Mouse (Mus musculus): ENCODE measurements around the gene Ntn5.

Gene Ntn5

DNA sequence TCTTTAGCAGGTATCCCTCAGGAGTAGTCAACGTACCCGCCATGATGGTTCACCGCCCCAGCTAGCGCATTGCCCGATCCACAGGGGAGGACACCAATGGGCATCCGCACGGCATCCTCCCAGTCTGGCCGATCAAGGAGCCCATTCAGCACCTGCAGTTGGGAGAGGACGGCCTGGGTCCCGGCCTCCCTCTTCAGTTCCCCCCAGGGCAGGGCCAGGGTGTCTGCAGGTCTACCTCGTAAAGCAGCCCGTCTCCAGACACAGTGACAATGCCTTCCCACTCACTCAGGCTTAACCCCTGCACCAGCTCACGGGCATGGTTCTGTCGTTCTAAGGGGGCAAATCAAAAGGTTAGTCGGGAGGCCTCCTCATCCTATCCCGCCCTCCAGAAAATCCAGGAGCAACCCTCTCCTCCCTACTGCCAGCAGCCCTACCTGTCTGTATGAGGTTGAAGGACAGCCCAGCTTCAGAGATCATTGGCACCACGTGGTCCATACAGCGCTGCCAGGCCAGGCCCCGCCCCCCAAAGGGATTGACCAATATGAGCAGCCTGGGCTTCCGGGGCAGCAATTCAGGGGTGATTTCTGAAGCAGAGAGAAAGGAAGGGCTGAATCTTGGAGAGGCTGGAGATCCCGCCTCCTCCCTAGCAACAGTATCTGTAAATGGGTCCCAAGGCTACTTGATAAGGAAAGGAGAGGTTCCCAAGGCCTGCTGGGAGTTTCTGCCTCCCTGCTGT lies 28.4 kb downstream of the Ntn5 start:
- DNase-seq (ENCODE audit: low spot score in 2 of 2) = peak; percentile 74 to 80

GRCm38 (mm10) chr7:45713396-45713795 lies 29.6 kb downstream of the Ntn5 start:
- peak in 1 of 2 experiments; percentile 19 for DNase-seq (ENCODE audit: low spot score in 2 of 2)

- peak in 1 of 2 experiments; percentile 13 for DNase-seq (ENCODE audit: low spot score in 2 of 2)
Measured at GRCm38 (mm10) chr7:45713881-45714520, 30.2 kb downstream of the Ntn5 start.

GRCm38 (mm10) chr7:45714630-45715089 lies 30.8 kb downstream of the Ntn5 start:
- no peak for DNase-seq (ENCODE audit: low spot score in 2 of 2)

- peak; percentile 98 for DNase-seq (ENCODE audit: low spot score in 2 of 2)
Measured at GRCm38 (mm10) chr7:45715090-45715708, 31.4 kb downstream of the Ntn5 start, which contains the start of gene Rpl18. Rpl18 (plus strand) TSS chr7:45715457.

GRCm38 (mm10) chr7:45715741-45716459 lies 32.1 kb downstream of the Ntn5 start:
- DNase-seq (ENCODE audit: low spot score in 2 of 2) = peak; percentile 39 to 55

- DNase-seq (ENCODE audit: low spot score in 2 of 2) = peak in 1 of 2 experiments; percentile 25
Measured at GRCm38 (mm10) chr7:45716460-45716857, 32.6 kb downstream of the Ntn5 start.

DNA sequence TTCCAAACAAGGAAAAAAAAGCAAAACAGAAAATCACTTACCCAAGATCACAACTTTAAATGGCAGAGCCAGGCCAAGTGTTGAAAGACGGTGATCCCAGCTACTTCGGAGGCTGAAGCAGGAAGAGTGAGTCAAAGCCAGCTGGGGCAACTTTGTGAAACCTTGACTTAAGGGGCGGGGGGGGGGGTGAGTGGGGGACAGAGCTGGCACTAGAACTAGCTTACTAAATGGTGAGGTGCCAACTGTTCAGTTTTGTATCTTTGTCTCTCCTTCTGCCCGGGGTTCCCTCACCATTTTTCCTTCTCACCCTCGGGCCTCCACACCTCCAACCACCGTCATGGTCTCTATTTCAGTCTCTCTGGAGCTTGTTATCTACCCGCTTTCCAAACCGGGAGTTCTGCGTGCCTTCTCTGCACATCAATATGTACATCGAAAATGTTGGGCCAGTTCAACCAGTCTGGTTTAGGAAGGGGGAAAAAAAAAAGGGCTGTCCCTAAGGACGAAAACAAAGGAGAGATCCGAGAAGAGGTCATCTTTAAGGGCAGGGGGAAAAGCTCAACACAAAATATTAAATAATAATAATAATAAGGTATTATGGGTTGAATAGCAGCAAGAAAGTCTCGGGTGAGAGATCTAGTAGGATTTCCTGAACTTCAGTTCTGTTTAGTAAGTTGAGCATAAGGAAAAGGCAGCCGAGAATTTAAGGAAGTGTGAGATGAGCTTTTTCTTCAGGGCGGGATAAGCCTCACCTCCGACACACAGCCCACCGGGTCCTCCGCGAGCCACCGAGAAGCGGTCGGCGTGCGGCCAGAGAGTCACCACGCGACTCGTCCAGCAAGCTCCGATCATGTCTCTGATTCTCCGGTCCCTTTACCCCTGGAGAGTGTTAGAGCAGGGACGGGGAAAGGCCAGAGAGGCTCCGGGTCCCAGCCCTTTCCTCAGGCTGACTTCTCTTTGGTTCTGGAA lies 33.4 kb downstream of the Ntn5 start:
- no peak for DNase-seq (ENCODE audit: low spot score in 2 of 2)

- peak; percentile 95 to 98 for DNase-seq (ENCODE audit: low spot score in 2 of 2)
Measured at GRCm38 (mm10) chr7:45717918-45718297, 34.1 kb downstream of the Ntn5 start, which contains the start of gene Sphk2. Sphk2 (minus strand) TSS chr7:45718002.

GRCm38 (mm10) chr7:45718331-45718730 lies 34.5 kb downstream of the Ntn5 start:
- no peak for DNase-seq (ENCODE audit: low spot score in 2 of 2)

- no peak for DNase-seq (ENCODE audit: low spot score in 2 of 2)
Measured at GRCm38 (mm10) chr7:45719180-45719579, 35.4 kb downstream of the Ntn5 start.

GRCm38 (mm10) chr7:45719738-45720412 lies 36.1 kb downstream of the Ntn5 start:
- DNase-seq (ENCODE audit: low spot score in 2 of 2) = no peak

- DNase-seq (ENCODE audit: low spot score in 2 of 2) = no peak
Measured at GRCm38 (mm10) chr7:45720413-45721233, 36.8 kb downstream of the Ntn5 start, which contains the start of gene Fam83e. Fam83e (plus strand) TSS chr7:45721212.

GRCm38 (mm10) chr7:45721234-45721571 lies 37.4 kb downstream of the Ntn5 start:
- no peak for DNase-seq (ENCODE audit: low spot score in 2 of 2)

DNA sequence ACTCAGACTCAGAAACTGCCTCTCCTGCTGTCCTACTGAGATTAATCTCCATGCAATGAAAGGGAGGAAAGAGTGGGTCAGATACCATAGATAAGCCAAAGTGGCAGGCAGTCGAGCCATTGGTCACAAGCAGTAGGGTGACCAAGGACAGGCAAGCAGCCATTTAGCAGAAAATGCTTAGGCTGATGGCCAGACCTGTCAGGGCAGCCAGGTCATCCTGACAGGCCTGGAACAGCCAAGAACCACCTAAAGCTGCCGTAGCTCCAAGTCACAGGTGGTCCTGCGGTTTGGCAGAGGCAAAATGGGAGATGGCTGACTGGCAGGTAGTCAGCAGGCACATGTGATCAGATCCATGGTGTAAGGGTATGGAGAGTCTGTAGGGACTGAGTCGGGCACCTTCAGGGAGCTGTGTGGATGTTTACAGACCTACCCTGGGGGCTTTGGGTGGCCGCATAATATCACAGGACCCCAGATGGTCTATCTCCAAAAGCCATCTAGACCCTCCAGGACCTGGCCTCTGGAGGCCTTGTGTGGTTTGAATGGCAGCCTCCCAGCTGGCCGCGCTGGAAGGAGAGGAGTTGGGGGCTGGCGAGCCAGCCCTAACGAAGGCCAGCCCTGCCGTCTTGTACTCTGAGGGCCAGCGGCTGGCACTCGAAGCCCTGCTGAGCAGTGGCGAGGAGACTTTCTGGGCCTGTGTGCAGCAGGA lies 38.0 kb downstream of the Ntn5 start:
- DNase-seq (ENCODE audit: low spot score in 2 of 2) = peak in 1 of 2 experiments; percentile 16

DNA sequence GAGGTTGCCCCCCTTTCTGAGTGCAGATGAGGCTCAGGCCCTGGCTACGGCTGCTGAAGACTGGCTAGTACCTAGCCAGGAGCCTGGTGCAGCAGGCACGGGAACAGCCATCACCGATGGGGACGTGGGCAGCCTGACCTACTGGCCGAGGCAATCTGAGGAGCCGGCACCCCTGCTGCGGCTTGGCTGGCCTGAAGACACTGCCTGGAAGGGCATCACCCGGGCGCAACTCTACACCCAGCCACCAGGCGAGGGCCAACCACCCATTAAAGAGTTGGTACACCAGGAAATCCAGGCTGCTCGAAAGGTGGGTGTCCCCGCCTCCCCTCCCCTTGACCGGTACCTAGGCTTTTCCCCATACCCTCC lies 38.5 kb downstream of the Ntn5 start:
- no peak for DNase-seq (ENCODE audit: low spot score in 2 of 2)

GRCm38 (mm10) chr7:45723301-45723700 lies 39.5 kb downstream of the Ntn5 start:
- DNase-seq (ENCODE audit: low spot score in 2 of 2) = no peak

GRCm38 (mm10) chr7:45723781-45724180 lies 40.0 kb downstream of the Ntn5 start:
- no peak for DNase-seq (ENCODE audit: low spot score in 2 of 2)

DNA sequence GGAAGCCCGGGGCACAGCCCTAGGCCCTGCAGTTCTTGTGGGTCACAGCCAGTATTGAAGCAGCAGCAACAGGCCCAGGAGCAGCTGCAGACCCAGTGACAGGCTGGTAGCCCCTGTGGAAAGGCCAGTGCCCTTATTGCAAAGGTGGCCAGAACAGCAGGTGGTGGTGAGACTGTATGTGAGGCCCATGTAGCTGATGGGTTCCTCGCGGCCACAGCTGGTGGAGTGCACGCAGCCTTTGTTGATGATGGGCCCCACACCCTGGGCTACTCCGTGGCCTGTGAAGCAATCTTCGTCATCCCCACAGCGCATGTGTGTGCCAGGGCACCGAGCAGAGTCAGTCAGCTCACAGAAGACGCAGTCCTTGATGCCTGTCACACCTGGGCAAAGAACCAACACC lies 41.3 kb downstream of the Ntn5 start:
- no peak for DNase-seq (ENCODE audit: low spot score in 2 of 2)
